Mouse (Mus musculus): ENCODE data around the gene Kcnj8. TPM values are rescaled to one million over a fixed set of nuclear protein-coding genes. Genes with fewer than 3 reads are reported as not detected.

Gene Kcnj8
- polyA plus RNA-seq (2017; shearing (Covaris generic)): 5.3 TPM

DNA sequence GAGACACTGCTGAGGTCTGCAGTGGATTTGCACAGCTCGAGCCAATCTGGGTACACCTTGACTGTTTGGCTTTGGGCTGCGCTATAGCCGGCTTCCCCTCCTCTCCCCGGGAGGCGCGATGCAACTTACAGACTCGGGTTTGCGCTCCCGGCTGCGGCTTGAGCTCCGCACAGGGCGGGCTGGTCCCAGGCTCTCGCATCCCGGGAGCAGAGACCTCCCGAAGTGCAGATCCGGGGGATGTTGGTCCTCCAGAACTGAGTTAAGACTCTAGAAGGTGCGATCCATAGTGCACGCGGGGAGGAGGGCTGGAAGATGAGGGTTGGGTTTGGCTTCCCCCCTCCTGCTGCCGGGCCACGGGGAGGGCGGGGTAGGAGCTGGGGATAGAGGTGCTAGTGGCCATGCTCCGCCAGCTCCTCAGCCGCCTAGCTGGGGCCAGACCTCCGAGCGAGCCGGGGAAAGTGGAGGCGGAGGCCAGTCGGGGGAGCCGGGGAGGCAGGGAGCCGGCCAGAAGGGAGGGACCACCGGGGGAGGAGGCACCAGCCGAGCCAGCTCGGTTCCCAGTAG lies at the start of gene Kcnj8:
TSS of gene Kcnj8 (minus strand) at position 560 of the 564 bp plus-strand sequence.

Other genes starting within 250 kb of the Kcnj8 start
- 0.20 TPM for gene Slco1a5, start 248.6 kb downstream of the Kcnj8 start, polyA plus RNA-seq (2017; shearing (Covaris generic))
- 17.9 TPM for gene Pyroxd1, start 226.0 kb downstream of the Kcnj8 start, polyA plus RNA-seq (2017; shearing (Covaris generic))
- gene Recql, start 184.5 kb downstream of the Kcnj8 start, polyA plus RNA-seq (2017; shearing (Covaris generic)): 36.5 TPM
- 36.2 TPM for gene Golt1b, start 184.4 kb downstream of the Kcnj8 start, polyA plus RNA-seq (2017; shearing (Covaris generic))
- 1.1 TPM for gene Spx, start 158.2 kb downstream of the Kcnj8 start, polyA plus RNA-seq (2017; shearing (Covaris generic))
- gene Gys2, start 98.5 kb downstream of the Kcnj8 start, polyA plus RNA-seq (2017; shearing (Covaris generic)): not detected
- gene Ldhb, start 63.7 kb downstream of the Kcnj8 start, polyA plus RNA-seq (2017; shearing (Covaris generic)): 26.8 TPM
- 0.41 TPM for gene Abcc9, start 130.7 kb upstream of the Kcnj8 start, polyA plus RNA-seq (2017; shearing (Covaris generic))
- 98.8 TPM for gene Cmas, start 185.1 kb upstream of the Kcnj8 start, polyA plus RNA-seq (2017; shearing (Covaris generic))
- gene Sult6b2, start 232.9 kb upstream of the Kcnj8 start, polyA plus RNA-seq (2017; shearing (Covaris generic)): not detected

All from effector memory CD4-positive, alpha-beta T cell, adult 7 months (primary cell).